Mouse (Mus musculus) kidney, postnatal 14 days (tissue): ENCODE results near the gene Ccdc9b.
A peak's percentile ranks its signal among the peaks of the same experiment; 100 is the strongest.

Source experiments
- DNase-seq: peaks from one replicate; pipeline ENCODE4 v3.0.0; 2022; ENCODE audit warnings: mixed read lengths

Gene Ccdc9b

DNA sequence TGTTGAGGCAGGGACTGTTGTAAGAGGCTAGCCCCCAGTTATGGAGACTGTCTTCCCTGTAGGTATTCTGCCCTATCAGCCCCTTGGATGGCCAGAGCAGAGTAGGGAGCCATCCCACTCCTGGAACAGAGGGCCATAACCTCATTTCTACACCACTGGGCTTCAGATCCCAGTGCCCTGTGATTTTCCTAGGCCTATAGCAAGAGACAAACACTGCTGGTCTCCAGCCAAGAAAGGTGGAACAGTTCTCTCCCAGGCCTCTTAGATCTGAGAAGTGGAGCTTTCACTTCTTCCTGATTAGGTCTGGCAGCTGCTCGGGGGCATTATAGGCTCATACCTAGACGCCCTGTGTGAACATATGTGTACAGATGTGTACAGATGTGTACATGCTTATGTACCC, 13.8 kb upstream of the Ccdc9b start:
- no peak for DNase-seq

DNA sequence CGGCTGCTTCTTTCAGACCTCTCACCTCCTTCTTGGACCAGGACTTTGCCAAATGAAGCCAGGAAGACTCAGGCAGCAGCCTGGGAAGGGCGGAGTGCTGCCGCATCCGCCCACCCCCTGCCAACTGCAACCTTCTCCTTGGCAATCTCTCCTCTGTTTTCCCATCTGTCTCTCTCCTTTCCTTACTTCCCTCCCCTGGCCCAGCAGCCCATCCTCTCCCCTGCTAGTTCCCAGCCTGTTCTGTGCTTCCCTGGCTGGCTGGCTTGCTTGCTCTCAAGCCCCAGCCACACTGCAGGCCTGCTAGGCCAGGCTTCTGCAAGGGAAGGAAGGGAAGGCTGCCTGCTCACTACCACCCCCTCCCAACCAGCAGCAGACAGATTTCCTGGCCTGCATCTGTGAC, 13.4 kb upstream of the Ccdc9b start:
- peak; percentile 17 for DNase-seq

DNA sequence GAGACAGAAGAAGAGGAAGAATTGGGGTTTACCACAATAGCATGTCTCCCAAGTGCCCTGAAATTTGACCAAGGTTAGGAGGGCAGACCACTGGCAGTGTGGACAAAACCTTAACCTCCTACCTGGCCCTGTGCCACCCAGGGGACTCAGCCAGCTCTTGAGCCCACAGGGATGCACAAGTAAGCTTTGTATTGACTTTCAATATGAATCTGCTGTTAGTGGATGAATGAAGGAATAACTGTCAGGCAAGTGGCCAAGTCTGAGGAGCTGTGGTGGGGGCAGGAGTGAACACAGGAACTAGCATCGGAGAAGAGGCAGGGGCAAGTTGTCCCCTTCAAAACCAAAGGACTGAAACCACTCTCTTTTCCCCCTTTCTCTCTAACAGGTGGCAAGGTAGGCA, 12.9 kb upstream of the Ccdc9b start:
- DNase-seq, result no peak

DNA sequence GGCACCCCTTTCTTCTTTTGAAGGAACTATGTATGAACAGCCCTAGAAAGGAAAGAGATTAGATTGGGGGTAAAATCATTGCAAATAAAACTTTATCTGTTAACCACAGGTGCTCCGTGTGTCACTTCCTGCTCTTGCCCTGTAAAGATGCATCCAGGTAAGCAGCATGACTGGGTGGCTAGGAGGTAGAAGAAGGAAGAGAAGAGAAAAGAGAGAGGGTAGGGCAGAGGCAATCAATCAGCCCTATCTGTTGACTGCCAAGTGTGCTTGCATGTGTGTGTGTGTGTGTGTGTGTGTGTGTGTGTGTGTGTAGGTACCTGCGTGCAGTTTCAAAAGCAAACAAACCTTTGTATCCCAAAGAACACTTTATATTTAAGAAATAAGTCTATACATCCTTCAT, 12.1 kb upstream of the Ccdc9b start:
- DNase-seq, result no peak

DNA sequence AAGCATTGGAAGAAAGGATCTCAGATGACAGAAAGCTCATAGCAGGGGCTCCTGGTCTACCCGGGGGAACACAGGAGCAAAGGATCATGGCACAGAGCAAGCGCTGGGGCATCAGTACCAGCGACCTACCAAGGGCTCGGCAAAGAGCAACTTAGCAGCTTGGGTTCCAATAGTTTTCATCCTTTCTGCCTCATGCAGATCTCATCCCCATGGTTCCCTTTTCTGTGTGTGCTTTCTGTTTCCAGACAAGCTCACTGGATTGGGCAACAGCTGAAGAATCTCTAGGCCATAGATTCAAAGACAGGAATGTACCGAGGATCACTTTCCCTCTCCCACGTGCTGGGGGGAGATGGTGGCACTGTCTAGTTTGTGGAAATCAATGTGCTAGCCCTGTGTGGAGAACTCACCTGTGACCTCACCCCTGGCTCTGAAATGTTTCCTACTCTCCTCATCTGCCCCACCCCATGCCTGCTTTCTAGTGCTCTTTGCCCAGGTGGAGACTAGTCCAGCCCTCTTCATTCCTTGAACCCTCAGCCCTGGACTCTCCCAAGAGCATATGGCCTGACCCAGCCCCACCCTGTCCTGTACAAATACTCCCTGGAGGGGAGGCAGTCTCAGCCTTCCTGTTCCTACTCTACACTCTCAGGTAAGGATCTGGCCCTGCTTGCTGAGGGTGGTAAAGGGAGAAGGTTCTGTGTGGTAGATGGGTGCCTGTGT, 9.9 kb upstream of the Ccdc9b start, which contains the start of gene Phgr1:
Gene Phgr1, plus strand, starts transcription at position 612 of the 717 bp plus-strand sequence.
- no peak for DNase-seq

DNA sequence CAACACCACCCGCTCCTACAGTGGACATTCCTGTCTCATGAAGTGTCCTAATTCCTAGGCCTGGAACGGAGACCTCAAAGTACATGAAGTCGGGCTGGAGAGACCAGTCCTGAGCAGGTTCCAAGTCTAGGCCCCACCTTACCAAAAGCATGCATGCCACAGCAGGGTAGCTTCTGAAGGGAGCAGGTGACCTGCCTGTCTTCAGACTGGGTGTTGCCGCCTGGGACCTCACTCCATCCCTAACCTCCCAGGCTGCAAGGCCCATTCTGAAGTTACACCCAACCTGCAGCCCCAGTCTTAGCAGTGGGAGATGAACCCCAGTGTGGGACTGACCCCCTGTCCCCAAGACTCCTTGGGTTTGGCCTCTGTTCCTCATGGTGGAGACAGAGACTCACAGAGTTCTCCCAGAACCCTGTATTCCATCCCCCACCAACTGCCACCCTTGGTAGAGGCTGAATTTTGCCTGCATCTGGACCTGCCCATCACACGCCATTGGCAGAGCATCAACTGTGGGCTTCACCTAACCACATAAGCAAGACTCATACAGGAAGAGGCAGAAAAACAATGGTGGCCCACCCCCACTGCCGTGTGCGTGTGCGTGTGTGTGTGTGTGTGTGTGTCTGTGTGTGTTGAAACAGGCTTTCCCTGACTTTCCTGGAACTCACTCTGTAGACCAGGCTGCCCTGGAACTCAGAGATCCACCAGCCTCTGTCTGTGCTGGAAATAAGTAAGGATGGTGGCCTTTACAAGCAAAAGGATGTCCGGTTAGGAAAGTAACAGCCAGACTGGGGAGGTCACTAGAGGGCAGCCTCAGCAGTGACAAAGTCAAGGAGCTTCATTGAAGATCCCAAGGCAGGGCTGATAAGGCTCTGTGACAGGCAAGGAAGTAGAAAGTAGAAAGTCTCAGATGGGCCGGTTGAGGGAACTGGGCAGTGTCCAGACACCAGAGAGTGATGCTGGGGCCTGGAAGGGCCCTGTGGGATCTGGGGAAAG, 3.9 kb upstream of the Ccdc9b start:
- no peak for DNase-seq

DNA sequence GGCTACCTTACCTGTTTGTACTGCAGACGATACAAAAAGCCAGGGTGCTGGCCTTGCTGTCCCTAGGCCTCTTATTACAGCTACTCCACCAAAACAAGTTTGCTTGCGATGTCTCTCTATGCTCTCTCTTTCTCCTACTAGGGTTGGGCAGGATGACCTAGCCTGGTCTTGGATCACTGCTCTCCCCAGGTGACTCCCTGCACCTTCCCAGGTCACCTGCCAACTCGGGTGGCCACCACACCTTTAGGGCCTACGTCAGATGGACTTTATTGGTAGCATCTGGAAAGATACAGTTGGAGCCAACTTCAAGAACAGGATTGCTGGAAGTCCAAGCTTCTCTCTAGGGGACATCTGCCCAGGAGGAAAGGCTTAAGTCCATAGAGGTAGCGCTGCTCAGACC, 2.4 kb upstream of the Ccdc9b start:
- no peak for DNase-seq

DNA sequence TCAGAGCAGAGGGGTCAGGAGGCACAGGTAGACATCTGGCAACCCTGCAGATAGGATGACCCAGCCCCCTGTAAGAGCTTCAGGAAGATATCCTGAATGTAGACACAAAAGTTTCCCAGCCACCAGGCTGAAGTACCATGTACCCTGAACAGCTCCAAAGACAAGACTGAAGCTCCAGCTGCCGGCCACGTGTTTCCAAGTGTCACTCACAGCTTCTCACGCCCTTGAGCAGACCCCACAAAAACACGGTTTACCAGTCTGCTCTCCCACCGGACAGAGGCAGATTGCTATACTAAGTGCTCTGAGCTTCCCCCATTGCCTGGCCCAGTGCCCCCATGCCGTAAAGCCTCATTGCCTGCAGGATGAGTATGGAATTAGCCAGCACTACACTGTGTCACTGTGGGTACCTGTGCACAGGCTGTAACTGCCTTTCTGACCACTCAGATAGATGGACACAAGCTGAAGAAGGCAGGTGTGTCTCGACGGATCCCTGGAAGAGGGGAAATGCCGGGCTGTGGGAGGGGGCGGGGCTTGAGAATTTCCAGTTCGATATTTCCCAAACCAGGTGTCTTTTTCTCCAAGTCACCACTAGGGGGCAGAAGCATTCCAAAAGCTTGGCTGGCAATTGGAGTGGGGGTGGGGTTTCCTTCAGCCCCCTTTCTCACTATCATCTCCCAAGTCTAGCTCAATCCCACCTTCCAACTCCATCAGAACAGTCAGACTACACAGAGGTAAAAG, 1.8 kb upstream of the Ccdc9b start:
- peak; percentile 62 for DNase-seq

DNA sequence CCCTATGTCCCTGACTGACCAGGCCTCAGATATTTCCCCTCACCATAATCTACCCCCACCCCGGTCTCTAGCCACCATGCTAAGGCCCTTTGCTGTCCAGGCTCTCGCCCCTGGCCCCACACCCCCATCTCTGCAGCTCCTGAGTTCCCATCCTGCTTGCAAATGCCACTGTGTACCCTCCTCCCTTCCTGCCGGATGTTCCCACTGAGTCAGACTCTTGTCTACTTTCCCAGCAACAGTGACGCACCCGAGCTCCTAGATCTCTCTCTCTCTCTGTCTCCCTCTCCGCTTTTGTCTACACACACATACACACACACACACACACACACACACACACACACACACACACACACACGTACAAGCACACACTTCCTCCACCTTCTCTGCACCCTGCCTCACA, 1.0 kb upstream of the Ccdc9b start:
- peak; percentile 62 for DNase-seq

DNA sequence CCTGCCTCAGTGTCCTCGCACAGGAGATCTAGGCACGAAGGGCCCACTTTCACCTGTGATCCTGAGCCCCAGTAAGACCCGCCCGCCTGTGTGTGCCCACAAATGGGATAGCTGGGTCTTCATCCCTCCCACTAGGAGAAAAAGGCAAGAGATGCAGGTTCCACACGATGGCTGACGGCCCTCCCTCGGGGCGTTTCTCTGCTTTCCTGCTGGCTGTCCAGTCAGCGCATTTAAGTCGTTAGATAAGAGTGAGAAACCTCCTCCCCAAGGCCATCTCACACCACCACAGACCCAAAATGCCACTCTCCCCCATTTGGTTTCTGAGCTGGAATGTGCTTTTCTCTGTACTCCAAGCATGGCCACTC, 305 bp upstream of the Ccdc9b start:
- DNase-seq, result no peak

DNA sequence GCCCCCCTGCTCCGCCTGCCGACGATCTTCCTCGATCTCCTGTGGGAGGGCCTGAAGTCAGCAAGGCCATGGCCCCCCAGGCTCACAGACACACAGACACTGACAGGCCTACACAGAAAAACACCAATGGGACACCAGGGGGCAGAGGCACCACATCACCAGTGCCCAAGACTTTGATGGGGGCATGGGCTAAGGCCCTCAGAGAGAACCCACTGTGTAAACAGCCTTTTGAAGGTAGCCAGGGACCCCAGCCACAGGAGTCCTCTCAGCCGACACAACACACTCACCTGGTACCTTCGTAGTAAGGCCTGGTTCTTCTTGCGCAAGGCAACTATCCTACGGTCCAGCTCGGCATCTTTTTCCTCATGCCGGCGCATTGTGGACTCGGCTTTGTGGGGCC, 1.1 kb downstream of the Ccdc9b start:
- DNase-seq, result no peak

DNA sequence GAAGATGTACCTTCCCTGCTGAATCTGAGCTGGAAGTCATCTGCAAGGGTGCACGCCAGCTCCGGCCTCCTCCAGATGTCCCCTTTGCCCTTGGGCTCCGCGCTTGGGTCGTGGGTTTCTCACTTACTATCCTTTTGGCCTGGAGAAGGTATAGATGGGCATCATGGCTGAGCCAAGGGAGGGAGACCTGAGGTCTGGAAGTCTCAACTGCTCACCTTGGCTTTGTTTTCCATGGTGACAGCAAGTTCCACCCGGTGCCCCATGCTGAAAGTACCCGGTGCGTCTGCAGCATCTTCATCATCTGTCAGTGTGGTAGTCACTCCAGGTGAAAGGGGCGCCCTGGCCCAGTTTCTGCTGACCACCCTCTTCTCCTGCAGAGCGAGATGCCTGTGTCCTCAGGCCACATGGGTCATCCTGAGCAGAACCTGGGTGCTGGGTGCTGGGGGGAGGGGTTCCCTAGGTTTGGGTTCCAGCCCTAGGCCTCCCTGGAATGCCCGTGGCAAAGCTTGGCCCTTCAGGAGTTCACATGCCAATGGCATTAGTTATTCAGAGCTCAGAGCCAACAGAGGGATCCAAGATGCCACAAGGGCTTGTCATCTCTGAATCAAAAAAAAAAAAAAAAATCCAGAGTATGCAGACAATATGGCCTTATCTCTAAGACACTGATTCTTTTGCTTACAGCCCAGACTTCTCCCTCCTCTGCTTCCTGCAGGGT, 2.0 kb downstream of the Ccdc9b start:
- DNase-seq, result no peak

DNA sequence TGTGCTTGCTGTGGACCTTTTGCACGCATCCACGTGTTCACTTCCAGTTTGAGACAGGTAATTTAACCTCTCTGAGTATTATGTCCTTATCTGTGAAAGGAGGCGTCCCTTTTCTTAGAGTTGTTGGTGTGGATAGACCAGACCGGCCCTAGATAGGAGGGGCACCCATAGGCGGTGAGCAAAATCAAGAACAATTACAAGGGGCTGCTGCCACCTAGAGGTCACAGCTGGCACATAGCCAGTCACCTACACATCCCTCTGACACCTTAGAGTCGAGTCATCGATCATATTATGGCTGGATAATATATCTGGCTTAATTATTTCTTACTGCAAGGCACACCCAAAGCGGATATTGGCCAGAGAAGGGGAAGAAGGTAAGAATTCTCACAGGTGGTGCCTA, 2.6 kb downstream of the Ccdc9b start:
- DNase-seq, result peak; percentile 74

DNA sequence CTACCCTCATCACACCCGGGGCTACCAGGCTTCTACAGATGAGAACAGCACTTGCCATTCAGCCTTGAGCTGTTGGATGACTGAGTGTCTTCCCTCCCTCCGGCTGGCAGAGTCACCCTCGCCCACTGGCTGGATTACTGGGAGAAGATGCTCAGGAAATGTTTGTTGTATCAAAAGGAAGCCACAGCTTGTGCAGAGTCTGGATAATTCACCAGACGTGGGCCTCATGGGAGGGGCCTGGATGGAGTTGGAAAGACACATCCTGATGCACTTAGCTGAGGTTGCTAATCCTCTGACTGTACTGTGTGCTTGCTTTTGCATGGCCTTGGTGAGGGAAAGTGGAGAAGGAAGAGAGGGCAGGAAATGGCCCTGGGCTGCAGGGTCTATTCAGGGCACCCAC, 6.4 kb downstream of the Ccdc9b start:
- DNase-seq, result no peak

DNA sequence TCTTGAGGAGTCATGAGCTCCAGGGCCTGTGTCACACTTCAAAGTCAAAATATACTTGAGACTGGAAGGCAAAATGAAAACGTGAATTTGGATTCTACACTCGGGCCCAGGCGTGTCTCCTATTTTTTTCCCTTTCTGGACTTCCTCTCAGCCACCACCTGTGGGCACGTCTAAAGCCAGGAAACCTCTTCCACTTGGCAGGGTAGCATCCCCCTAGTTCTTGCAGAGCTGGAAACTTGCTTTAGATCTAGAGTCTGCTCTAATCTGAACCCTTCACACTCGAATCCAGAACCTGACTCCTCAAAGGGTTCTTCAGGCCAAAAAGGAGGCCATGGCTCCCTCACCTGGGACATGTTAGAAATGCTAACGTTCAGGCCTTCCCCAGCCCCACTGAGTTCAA, 7.1 kb downstream of the Ccdc9b start:
- DNase-seq, result no peak

DNA sequence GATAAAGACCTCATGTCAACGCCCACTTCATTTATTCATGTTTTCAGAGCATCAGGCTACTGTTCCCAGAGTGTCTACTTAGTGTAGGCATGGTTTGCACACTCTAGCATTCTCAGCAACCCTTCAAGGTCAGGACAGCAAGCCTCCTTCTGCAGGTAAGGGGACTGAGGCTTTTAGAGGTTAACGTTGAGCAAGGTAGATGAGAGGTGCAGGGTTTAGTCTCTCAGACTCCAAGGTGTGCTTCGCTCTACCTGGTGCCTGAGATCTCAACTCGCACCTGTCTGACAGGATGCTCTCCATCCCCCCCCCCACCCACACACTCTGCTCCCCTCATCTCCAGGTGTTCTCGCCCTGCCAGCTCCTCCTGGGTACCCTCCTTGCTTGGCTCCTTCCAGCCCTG, 8.3 kb downstream of the Ccdc9b start:
- DNase-seq, result no peak

DNA sequence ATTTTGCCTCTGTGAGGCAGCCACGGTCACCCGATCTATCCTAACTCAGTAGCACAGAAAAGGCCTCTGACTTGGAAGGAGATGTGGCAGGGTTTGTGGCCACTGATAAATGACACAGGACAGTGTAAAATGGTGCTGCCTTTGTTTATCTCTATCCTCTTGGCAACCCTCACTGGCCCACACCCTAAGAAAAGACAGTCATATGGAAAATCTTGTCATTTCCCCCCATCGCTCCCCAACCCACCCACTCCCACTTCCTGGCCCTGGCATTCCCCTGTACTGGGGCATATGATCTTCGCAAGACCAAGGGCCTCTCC, 9.7 kb downstream of the Ccdc9b start:
- DNase-seq, result no peak

DNA sequence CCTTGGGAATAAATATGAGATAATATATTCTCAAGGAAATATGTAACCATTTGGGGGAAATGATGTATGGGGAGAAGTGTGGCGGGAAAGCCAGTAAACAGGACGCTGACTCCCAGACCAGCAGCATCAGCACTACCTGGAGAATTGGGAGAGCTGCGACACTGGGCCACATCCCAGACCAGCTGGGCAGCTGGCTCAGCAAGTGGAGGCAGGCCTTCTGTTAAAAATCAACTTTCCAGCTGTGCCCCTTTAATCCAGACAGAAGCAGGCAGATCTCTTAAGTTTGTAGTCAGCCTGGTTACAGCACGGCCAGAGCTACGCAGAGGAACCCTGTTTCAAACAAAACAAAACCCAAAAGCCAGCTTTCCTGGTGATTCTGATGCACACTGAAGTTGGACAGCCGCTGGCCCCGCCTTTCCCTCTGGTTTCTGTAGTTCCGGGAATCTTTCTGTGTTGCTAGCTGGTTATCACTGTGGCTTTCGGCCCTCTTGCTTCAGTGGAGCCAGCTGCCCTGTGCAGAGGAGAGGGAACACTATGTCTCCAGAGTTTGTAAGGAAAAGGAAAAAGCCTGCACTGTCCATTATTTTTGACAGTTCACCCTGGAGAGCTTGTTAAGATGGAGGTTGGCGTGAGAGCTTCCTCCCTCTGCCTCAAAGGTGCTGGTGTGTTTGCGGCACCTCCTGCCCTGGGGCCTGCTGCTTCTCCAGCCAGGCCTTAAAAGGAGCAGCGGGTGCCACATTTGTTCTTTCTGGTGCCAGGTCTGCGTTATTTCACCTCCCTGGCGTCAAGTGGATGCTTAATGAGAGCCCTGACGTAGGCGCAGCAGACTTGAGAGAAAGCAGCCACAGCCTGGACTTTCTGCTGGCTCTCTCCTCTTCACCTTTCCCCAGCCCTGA, 10.3 kb downstream of the Ccdc9b start:
- DNase-seq, result no peak

DNA sequence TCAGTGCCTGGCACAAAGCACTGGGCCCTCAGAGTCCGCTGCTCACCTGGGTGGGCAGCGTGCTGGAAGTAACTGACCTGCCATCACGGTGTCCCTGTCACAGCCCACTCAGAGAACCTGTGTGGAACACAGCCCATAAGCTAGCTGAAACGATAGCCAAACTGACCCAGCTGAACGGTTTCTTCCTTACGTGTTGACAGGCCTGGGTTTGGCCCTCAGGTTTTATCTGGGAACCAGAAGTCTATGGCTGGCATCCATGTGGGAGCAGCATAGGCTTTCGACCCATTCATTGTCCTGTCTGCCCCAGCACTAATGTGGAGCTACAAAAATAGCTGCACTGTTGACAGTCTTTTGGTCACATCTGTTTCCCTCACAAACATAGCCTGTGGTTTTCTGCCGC, 12.0 kb downstream of the Ccdc9b start:
- no peak for DNase-seq

DNA sequence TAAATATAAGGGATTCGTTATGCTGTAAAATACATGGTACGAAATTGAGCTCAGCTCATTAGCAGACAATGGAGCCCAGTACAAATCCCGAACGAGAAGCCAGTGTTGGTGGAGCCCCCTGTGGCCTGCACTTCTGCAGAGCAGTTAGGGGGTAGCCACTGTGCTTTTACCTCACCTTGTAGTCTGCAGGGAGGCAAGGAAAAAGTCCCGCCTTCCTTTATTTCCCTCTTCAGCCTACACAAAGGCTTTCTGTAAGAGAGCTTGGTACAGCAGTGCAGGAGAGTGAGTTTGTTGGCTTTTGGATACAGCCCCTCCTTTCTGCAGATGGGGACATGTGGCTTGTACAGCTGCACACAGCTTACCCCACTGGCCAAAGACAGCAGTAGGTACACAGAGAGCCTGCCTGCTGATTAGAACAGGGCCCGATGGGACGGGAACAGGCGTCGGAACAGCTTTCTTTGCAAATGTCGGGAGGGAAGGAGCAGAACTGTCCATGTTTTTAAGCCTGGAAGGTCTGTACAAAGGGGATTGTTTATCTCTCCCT, 13.0 kb downstream of the Ccdc9b start:
- DNase-seq, result no peak

DNA sequence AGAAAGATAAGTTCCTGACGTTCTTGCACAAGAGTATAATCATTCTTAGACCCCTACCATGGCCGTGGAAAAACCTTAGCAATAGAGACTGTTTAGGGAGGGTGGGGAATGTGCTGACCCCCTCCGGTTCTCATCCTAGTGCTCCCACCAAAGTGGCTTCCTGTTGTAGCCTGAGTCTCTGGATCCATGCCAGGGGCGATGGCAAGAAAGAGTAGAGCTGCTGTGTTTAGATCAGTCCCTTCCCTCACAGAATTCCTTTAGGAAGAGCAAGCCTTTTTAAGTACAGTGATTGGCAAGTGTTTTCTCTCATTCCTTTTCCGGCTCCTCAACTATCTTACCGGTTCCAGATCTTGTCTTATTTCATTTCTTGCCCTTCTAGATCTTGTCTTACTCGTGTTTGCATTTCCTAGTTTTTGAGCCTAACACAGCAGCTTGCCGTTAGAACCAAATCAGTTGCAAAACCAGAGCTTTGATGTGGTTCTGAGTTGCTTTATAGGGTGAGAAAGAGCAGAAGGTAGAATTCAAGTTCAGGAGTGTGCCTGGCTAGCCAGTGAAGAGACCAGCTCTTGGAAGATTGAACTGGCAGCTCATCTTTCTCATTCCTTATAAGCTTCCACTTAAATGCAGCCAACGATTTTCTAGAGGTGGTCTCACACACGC, 15.0 kb downstream of the Ccdc9b start:
- peak; percentile 52 for DNase-seq
